Mouse (Mus musculus) adipocyte (in vitro differentiated cells): Measurements from ENCODE around the gene Adgra1.

Experiments
- DNase-seq: peaks from one replicate; pipeline ENCODE4 v3.0.0-alpha.2; 2016; ENCODE audit warnings: low spot score

Adgra1 gene

GRCm38 (mm10) chr7:139850152-139850551 lies 16.2 kb downstream of the Adgra1 start:
- no peak for DNase-seq

- DNase-seq, result no peak
These were observed 16.7 kb downstream of the Adgra1 start for GRCm38 (mm10) chr7:139850677-139851076.

GRCm38 (mm10) chr7:139851098-139851497 lies 17.1 kb downstream of the Adgra1 start:
- no peak for DNase-seq

GRCm38 (mm10) chr7:139855261-139855660 lies 21.3 kb downstream of the Adgra1 start:
- no peak for DNase-seq

- peak; percentile 35 for DNase-seq
These were observed 27.4 kb downstream of the Adgra1 start for GRCm38 (mm10) chr7:139861411-139861810.

DNA sequence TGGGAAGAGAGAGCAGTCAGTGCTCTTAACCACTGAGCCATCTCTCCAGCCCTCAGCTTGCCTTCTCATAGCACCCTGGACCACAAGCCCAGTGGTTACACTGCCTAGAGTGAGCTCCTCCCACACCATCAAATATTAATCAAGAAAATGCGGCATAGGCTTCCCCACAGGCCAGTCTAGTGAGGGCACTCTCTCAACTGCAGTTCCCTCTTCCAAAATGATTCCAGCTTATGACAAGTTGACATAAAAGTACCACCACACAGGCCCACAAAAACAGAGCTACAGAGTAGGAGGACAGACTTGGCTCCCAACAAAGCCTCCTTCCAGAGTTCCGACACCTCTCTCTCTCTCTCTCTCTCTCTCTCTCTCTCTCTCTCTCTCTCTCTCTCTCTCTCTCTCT lies 29.1 kb downstream of the Adgra1 start:
- DNase-seq, result no peak

DNA sequence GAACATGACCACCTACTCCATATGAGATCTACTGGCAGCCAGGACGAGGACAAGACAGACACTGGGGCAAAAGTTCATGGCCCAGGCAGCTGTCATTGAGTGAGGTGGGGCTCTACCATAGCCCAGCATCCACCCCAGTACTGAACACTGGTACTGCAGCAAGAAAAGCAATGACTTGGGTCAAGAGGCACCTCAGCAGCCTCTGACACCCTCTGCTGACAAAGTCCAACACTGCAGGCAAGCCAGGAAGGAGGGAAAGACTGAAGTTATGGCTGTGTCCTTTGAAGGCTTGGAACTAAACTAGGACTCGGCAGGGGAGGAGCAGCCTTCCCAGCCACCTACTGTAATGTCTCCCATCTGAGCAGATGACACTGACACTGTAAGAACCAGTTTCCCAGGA lies 30.3 kb downstream of the Adgra1 start:
- DNase-seq, result no peak

DNA sequence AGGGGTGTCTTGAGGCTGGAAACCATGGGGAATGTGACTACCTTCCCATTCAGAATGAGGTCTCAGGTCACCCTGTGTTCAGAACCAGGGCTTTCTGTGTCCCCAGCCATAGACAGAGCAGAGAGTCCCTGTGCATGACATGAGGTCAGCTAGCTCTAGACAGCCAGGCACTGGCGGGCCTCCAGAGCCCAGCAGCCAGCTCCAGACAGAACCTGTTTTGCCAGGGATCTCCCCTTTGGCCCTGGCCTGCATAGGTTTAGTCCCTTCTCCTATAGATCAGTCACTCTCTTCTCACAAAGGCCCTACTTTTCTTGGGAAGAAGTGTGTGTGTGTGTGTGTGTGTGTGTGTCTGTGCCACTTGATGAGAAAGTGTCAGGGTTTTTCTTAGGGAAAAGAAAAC lies 30.9 kb downstream of the Adgra1 start:
- DNase-seq, result no peak

GRCm38 (mm10) chr7:139871014-139871413 lies 37.0 kb downstream of the Adgra1 start:
- DNase-seq, result no peak

DNA sequence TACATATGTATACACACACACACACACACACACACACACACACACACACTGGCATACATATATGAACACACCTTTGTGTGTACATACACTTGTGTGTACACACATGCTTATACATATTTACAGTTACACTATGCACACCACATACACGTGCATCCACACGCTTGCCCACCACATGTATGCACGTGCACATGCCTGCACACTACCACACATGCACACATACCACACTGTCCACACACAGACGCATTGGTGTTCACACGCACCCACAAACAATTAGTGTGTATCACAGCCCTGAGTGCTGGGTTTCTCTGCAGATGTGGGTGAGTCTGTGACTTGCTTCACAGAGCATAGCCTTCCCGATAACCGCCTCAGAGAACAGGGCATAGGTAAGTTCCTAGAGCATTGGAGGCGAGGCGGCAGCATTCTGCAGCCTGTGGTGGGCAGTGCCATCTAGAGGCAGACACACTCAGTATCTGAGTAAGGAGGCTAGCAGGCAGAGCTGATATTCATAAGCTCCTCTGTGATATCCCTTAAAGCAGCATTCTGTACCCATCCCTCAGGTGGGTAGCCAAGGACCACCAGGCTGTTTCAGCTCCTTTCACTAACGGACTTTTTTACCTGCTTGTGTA lies 43.3 kb downstream of the Adgra1 start:
- DNase-seq, result peak; percentile 14

DNA sequence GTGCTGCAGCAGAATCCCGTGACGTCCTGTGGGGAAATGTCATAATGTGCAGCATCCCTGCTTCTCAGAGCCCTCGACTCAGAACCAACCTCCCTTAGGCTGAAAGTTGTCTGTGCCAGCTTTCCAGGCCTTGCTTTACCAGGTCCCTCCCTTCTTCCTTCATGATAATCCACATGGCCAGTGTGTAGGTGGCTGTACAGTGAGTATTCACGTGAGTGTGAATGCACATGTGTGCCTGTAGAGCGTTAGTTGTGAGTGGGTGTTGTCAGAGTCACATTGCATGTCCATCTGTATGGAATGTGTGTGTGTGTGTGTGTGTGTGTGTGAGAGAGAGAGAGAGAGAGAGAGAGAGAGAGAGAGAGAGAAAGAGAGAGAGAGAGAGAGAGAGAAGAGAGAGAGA lies 44.1 kb downstream of the Adgra1 start:
- DNase-seq, result no peak

DNA sequence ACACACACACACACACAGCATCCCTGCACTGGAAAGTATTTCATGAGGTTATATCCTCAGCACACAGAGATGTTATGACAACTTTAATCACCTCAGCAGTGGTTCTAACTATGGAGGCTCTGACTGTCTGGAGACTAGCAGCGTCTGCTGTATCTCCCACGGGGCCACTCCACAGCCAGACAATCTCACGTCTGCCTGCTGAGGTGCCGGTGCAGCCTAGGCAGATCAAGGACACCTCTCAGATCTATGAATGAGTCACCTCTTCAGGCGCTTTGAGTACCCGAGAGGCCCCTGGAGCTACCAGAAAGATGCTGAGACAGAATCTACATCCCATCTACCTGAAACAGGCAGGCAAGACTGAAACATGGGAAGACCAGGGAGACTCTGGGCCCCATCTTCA lies 44.6 kb downstream of the Adgra1 start:
- no peak for DNase-seq

- no peak for DNase-seq
These were observed 49.6 kb downstream of the Adgra1 start for GRCm38 (mm10) chr7:139883545-139883944.

- DNase-seq, result no peak
These were observed 57.8 kb downstream of the Adgra1 start for GRCm38 (mm10) chr7:139891779-139892178.

GRCm38 (mm10) chr7:139894655-139895557 lies 60.9 kb downstream of the Adgra1 start, which contains the start of gene Kndc1:
Gene Kndc1 (plus strand): TSS chr7:139894696.
- DNase-seq, result no peak

DNA sequence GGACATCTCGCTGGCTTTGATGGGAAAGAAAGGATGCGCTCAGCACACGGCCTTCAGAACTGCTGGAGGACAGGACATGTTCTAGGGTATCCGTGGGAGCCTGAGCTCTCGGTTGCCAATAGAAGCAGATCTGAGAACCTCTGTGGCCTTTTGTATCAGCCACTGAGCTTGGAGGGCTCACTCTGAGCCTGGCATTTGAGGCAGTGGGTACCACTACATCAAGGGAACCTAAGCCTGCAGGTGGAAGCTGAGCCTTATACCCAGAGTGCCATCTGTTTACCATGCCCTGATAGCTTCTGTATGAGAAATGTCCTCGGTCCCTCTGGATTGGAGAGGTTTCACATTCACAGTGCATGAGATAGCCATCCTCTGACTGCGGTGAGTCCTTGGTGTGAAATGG lies 62.3 kb downstream of the Adgra1 start:
- DNase-seq, result no peak

- no peak for DNase-seq
These were observed 62.8 kb downstream of the Adgra1 start for GRCm38 (mm10) chr7:139896796-139897195.

DNA sequence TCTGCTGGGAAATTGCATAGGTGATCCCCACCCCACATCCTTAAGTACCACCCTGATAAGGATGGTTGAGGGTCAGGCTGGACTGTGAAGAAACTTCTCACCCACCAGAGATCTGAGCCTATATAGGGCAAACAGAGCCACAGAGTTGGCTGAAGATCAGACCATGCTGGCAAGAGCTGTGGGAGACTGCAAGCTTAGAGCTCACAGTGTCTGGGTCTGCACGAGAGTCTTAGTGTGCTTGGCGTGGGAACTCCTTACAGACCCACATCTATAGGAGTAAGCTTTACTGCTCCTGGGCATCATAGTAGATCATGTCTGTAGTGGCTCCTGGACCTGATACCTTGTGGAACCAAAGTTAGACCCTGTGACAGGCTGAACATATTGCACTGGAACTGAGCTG lies 64.6 kb downstream of the Adgra1 start:
- no peak for DNase-seq

DNA sequence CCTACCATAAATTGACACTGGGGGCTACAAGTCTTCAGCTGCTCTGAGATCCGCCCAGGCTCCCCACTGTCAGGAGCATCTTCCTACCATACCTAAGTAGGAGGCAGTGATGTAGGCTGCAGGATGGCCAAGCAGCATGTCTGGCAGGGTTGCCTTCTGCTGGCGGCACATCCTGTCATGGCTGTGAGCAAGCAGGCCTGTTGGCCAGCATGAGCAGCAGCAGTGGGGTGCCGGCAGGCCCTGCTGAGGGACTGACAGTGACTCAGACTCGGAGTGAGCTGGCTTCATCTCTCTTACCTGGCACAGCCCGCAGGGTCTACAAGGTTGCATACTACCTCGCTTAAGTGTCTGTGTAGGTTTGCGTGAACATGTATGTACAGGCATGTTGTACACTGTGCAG lies 65.5 kb downstream of the Adgra1 start:
- no peak for DNase-seq

GRCm38 (mm10) chr7:139900456-139900855 lies 66.5 kb downstream of the Adgra1 start:
- DNase-seq, result no peak

DNA sequence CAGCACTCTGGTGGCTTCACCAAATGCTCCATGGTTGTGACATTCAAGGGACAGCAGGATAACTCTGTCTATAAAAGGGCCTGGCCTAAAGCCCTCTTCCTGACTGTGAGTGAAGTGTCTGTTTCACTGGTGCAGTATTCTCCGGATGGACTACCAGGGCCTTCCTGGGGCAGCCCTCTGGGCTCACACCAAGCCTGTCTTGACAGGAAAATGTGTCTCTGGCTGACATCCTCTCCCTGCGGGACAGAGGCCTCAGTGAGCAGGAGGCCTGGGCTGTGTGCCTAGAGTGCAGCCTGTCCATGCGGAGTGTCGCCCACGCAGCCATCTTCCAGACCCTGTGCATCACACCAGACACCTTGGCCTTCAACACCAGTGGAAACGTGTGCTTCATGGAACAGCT lies 66.9 kb downstream of the Adgra1 start:
- no peak for DNase-seq

GRCm38 (mm10) chr7:139901981-139902380 lies 68.0 kb downstream of the Adgra1 start:
- no peak for DNase-seq

GRCm38 (mm10) chr7:139905261-139905660 lies 71.3 kb downstream of the Adgra1 start:
- no peak for DNase-seq
